ENCODE assay signal across 8 mouse cellular contexts in genomic region chr4:132921488-132921887, GRCm38 (mm10). TPM values are rescaled to one million over a fixed set of nuclear protein-coding genes. Genes with fewer than 3 reads are reported as not detected.
A peak's percentile ranks its signal among the peaks of the same experiment; 100 is the strongest.
DNase-seq lines count a peak whose midpoint lies in the region; ATAC-seq and TF ChIP-seq lines count a peak whose summit lies in the region.

No protein-coding gene starts in this region.

- TF ChIP-seq POLR2A in thymus, adult 2 months (IDR thresholded peaks at IDR 0.05; ENCODE audit: control insufficient read depth, extremely low read depth, insufficient read depth, low read length, poor library complexity), result no peak

- peak overlapping the region; percentile 83 for H3K9ac ChIP-seq in liver, embryonic 11.5 days (ENCODE audit: low read depth, low read length)

- ATAC-seq in liver, embryonic 11.5 days (replicated peaks; ENCODE audit: low FRiP score), result no peak

- H3K27me3 ChIP-seq in thymus, adult 2 months (ENCODE audit: control insufficient read depth, insufficient read depth, low read length), result no peaks in the 10 kb centered on the region
- H3K27me3 ChIP-seq in liver, embryonic 11.5 days (replicated peaks; ENCODE audit: control insufficient read depth, insufficient read depth, low read length), result no peaks in the 10 kb centered on the region

- H3K4me2 ChIP-seq in liver, embryonic 11.5 days, result peak overlapping the region; percentile 77

- H3K27ac ChIP-seq in gastrocnemius, adult 2 months, result peak overlapping the region; percentile 100
- H3K27ac ChIP-seq in thymus, adult 2 months (ENCODE audit: control insufficient read depth, insufficient read depth, low read length), result no peak overlapping the region
- H3K27ac ChIP-seq in liver, embryonic 11.5 days (ENCODE audit: low read depth, low read length), result peak overlapping the region; percentile 96

- peak overlapping the region; percentile 94 for H3K4me3 ChIP-seq in gastrocnemius, adult 2 months
- peak overlapping the region; percentile 69; the same call in 1 of the 2 replicates for H3K4me3 ChIP-seq in thymus, adult 2 months (ENCODE audit: control insufficient read depth, insufficient read depth, low read length)
- H3K4me3 ChIP-seq in liver, embryonic 11.5 days (ENCODE audit: low read depth, low read length), result peak overlapping the region; percentile 97

- WGBS in thymus, adult 2 months, result 41% methylated on average over 12 of the region's 12 CpGs
- WGBS in liver, embryonic 11.5 days, result 34% methylated on average over 12 of the region's 12 CpGs

- intact Hi-C loops in gastrocnemius, adult 2 months (cut with DNase I), result loop anchor here (5.0 to 10.0 kb wide), 3 partner anchors 39 to 377 kb away; partner anchors contain the start of genes Ppp1r8 and Stx12

- no peaks in the 10 kb centered on the region for H3K9me3 ChIP-seq in liver, embryonic 11.5 days (ENCODE audit: control insufficient read depth, low read length)

- H3K4me1 ChIP-seq in thymus, adult 2 months (replicated peaks; ENCODE audit: control insufficient read depth, insufficient read depth, low read length), result peaks cover 5% of the 10 kb centered on the region
- H3K4me1 ChIP-seq in liver, embryonic 11.5 days (replicated peaks; ENCODE audit: control insufficient read depth, insufficient read depth, low read length), result no peaks in the 10 kb centered on the region; the same call in 1 of the 2 replicates

- no peak for DNase-seq in gastrocnemius, adult 2 months
- DNase-seq in gastrocnemius, postnatal 10 days, result no peak
- DNase-seq in thymus, adult 2 months, result no peak
- no peak for DNase-seq in thymus, postnatal 4 days
- no peak for DNase-seq in liver, embryonic 11.5 days (ENCODE audit: low spot score)
- no peak for DNase-seq in adrenal gland, postnatal 4 days (ENCODE audit: low spot score in 2 of 2)
- DNase-seq in spleen, postnatal 4 days (ENCODE audit: low spot score in 2 of 2), result no peak
- DNase-seq in right cerebral cortex, adult 2 months (ENCODE audit: low spot score in 2 of 2), result no peak

- no peak for TF ChIP-seq CTCF in gastrocnemius, adult 2 months (IDR thresholded peaks at IDR 0.05)
- TF ChIP-seq CTCF in thymus, adult 2 months (IDR thresholded peaks at IDR 0.05; ENCODE audit: borderline replicate concordance, control insufficient read depth, extremely low read depth, insufficient read depth, low read length, poor library complexity), result no peak

- H3K36me3 ChIP-seq in thymus, adult 2 months (ENCODE audit: control insufficient read depth, insufficient read depth, low read length), result no peaks in the 10 kb centered on the region
- H3K36me3 ChIP-seq in liver, embryonic 11.5 days (ENCODE audit: control insufficient read depth, insufficient read depth, low read length), result no peaks in the 10 kb centered on the region

RNA-seq across cellular contexts. Expression of gene Fam76a, which starts 0.9 kb away (rescaled TPM):
- total RNA-seq in gastrocnemius, adult 2 months (2021), result 10 to 100 TPM; 23.5 to 29.9 TPM
- total RNA-seq in gastrocnemius, postnatal 10 days (2021), result 10 to 100 TPM; 24.6 to 27.4 TPM
- polyA plus RNA-seq in thymus, adult 2 months (2012; rRNA removed), result 15.0 and 15.1 TPM in 2 replicates
- polyA plus RNA-seq in liver, embryonic 11.5 days (2014; fragmentation: Nextera tagmentation; extraction: Ambion mirVana), result 27.8 and 32.2 TPM in 2 replicates
- total RNA-seq in adrenal gland, postnatal 4 days (2021), result 10 to 100 TPM; 37.0 to 37.1 TPM

RNA-seq across cellular contexts. Expression of gene Stx12, which starts 37.2 kb away (rescaled TPM):
- total RNA-seq in gastrocnemius, adult 2 months (2021), result 10 to 100 TPM; 24.1 to 25.7 TPM
- total RNA-seq in gastrocnemius, postnatal 10 days (2021), result 10 to 100 TPM; 28.5 to 32.9 TPM
- 14.0 and 16.1 TPM in 2 replicates for polyA plus RNA-seq in thymus, adult 2 months (2012; rRNA removed)
- polyA plus RNA-seq in liver, embryonic 11.5 days (2014; fragmentation: Nextera tagmentation; extraction: Ambion mirVana), result 33.1 and 34.9 TPM in 2 replicates
- total RNA-seq in adrenal gland, postnatal 4 days (2021), result 10 to 100 TPM; 54.8 to 58.3 TPM

RNA-seq across cellular contexts. Expression of gene Fgr, which starts 52.4 kb away (rescaled TPM):
- under 1 TPM in 1 of 2 experiments, not detected in 1; 0.06 TPM for total RNA-seq in gastrocnemius, adult 2 months (2021)
- under 1 TPM; 0.09 to 0.54 TPM for total RNA-seq in gastrocnemius, postnatal 10 days (2021)
- polyA plus RNA-seq in thymus, adult 2 months (2012; rRNA removed), result 15.3 and 15.8 TPM in 2 replicates
- 0.23 and 0.73 TPM in 2 replicates for polyA plus RNA-seq in liver, embryonic 11.5 days (2014; fragmentation: Nextera tagmentation; extraction: Ambion mirVana)
- total RNA-seq in adrenal gland, postnatal 4 days (2021), result 1 to 10 TPM; 1.2 to 1.5 TPM
